Mouse (Mus musculus) MEL (cell line): ENCODE measurements at regions not wholly inside any gene's neighbourhood (a gene's known extent, or its start where the extent isn't known, plus 50 kb on each side); places are given as distances from the start of the nearest gene placed in this dataset.

Experiments used
- DNase-seq: peaks from one replicate; pipeline ENCODE4 v3.0.0; 2011; ENCODE audit warnings: low read depth, low spot score
- H3K27ac ChIP-seq: 2 replicates; pipeline ENCODE4 v1.5.1; 2012; ENCODE audit warnings: low read depth, mild to moderate bottlenecking, control low read depth, low read length, moderate library complexity; ENCODE audit not compliant: control insufficient read depth
- H3K27me3 ChIP-seq, 2 experiments: fragments of 150-350 bp in 1 of 2; sonication (generic) in 1 of 2; 2 replicates each; pipeline ENCODE4 v1.6.1; 2012; ENCODE audit warnings: low read length in 2 of 2, mild to moderate bottlenecking in 2 of 2, improper control_type of control experiment in 1 of 2, moderate library complexity in 1 of 2; ENCODE audit not compliant: insufficient read depth in 2 of 2, control insufficient read depth in 1 of 2
- H3K36me3 ChIP-seq, 2 experiments: 2 replicates each; pipeline ENCODE4 v1.6.1; 2012 to 2014; ENCODE audit warnings: low read length in 2 of 2, improper control_type of control experiment in 1 of 2, inconsistent platforms in 1 of 2, mild to moderate bottlenecking in 1 of 2; ENCODE audit not compliant: insufficient read depth in 2 of 2, control insufficient read depth in 1 of 2
- H3K4me1 ChIP-seq, 2 experiments: fragments of 150-350 bp in 1 of 2; sonication (generic) in 1 of 2; 2 replicates each; pipeline ENCODE4 v1.6.1; 2012; ENCODE audit warnings: low read length in 2 of 2, improper control_type of control experiment in 1 of 2, mild to moderate bottlenecking in 1 of 2; ENCODE audit not compliant: insufficient read depth in 2 of 2, control insufficient read depth in 1 of 2
- H3K4me3 ChIP-seq, 2 experiments: fragments of 150-350 bp in 1 of 2; sonication (generic) in 1 of 2; 2 replicates each; pipeline ENCODE4 v1.5.1; 2012; ENCODE audit warnings: low read depth in 2 of 2, low read length in 2 of 2, mild to moderate bottlenecking in 2 of 2, moderate library complexity in 2 of 2, control low read depth in 1 of 2, improper control_type of control experiment in 1 of 2; ENCODE audit not compliant: control insufficient read depth in 1 of 2, insufficient read depth in 1 of 2
- H3K79me2 ChIP-seq: 2 replicates; pipeline ENCODE4 v1.6.1; 2012; ENCODE audit warnings: mild to moderate bottlenecking, low read length, moderate library complexity; ENCODE audit not compliant: control insufficient read depth, poor library complexity, insufficient read depth
- H3K9ac ChIP-seq: 2 replicates; pipeline ENCODE4 v1.6.1; 2012; ENCODE audit warnings: low read depth, mild to moderate bottlenecking, control low read depth, low read length, moderate library complexity; ENCODE audit not compliant: control insufficient read depth, poor library complexity, severe bottlenecking
- H3K9me3 ChIP-seq: fragments of 150-350 bp; sonication (generic); replicated peaks from 2 replicates; pipeline ENCODE4 v1.6.1; 2012; ENCODE audit warnings: mild to moderate bottlenecking, low read length, improper control_type of control experiment, moderate library complexity; ENCODE audit not compliant: insufficient read depth
- CTCF ChIP-seq, 3 experiments: IDR thresholded peaks in 2 of 3; conservative IDR thresholded peaks in 1 of 3; 2 replicates each; pipeline ENCODE4 v1.5.1; 2011 to 2012; ENCODE audit warnings: low read length in 3 of 3, low read depth in 2 of 3, mild to moderate bottlenecking in 2 of 3, improper control_type of control experiment in 1 of 3, inconsistent platforms in 1 of 3, mixed read lengths in 1 of 3, moderate library complexity in 1 of 3; ENCODE audit not compliant: control insufficient read depth in 1 of 3, insufficient read depth in 1 of 3, poor library complexity in 1 of 3, severe bottlenecking in 1 of 3
- ELF1 ChIP-seq: IDR thresholded peaks from 2 replicates; pipeline ENCODE4 v1.6.1; 2014; ENCODE audit warnings: low read depth, mild to moderate bottlenecking, inconsistent platforms, low read length, improper control_type of control experiment, moderate library complexity
- ETS1 ChIP-seq: IDR thresholded peaks from 2 replicates; pipeline ENCODE4 v1.6.1; 2012; ENCODE audit warnings: low read depth, mild to moderate bottlenecking, inconsistent platforms, low read length, improper control_type of control experiment, moderate library complexity
- GABPA ChIP-seq: IDR thresholded peaks from 2 replicates; pipeline ENCODE4 v1.6.1; 2012; ENCODE audit warnings: low read depth, mild to moderate bottlenecking, inconsistent platforms, low read length, improper control_type of control experiment, moderate library complexity
- GATA1 ChIP-seq: IDR thresholded peaks from 2 replicates; pipeline ENCODE4 v1.6.1; 2011; ENCODE audit warnings: low read depth, low read length, improper control_type of control experiment
- HCFC1 ChIP-seq: IDR thresholded peaks from 2 replicates; pipeline ENCODE4 v1.6.1; 2012; ENCODE audit warnings: low read depth, mild to moderate bottlenecking, inconsistent platforms, low read length, improper control_type of control experiment, moderate library complexity
- JUND ChIP-seq: IDR thresholded peaks from 2 replicates; pipeline ENCODE4 v1.6.1; 2011; ENCODE audit warnings: low read depth, mild to moderate bottlenecking, improper control_type of control experiment, low read length
- KAT2A ChIP-seq: conservative IDR thresholded peaks from 2 replicates; pipeline ENCODE4 v1.6.1; 2012; ENCODE audit warnings: low read depth, low read length, improper control_type of control experiment, inconsistent platforms
- MAX ChIP-seq: IDR thresholded peaks from 2 replicates; pipeline ENCODE4 v1.6.1; 2011; ENCODE audit warnings: low read length, improper control_type of control experiment
- MAZ ChIP-seq: IDR thresholded peaks from 2 replicates; pipeline ENCODE4 v1.6.1; 2012; ENCODE audit warnings: low read depth, mild to moderate bottlenecking, inconsistent platforms, low read length, improper control_type of control experiment
- MEF2A ChIP-seq: IDR thresholded peaks from 2 replicates; pipeline ENCODE4 v1.6.1; 2014; ENCODE audit warnings: low read depth, mild to moderate bottlenecking, inconsistent platforms, low read length, improper control_type of control experiment; ENCODE audit not compliant: poor library complexity, insufficient replicate concordance, severe bottlenecking; ENCODE audit errors: extremely low read depth
- MXI1 ChIP-seq: IDR thresholded peaks from 2 replicates; pipeline ENCODE4 v1.6.1; 2011; ENCODE audit warnings: mild to moderate bottlenecking, low read depth, low read length, improper control_type of control experiment
- MYB ChIP-seq: IDR thresholded peaks from 2 replicates; pipeline ENCODE4 v1.6.1; 2011; ENCODE audit warnings: mild to moderate bottlenecking, low read depth, low read length, improper control_type of control experiment
- MYC ChIP-seq: IDR thresholded peaks from 2 replicates; pipeline ENCODE4 v1.6.1; 2011; ENCODE audit warnings: low read depth, mild to moderate bottlenecking, low read length, improper control_type of control experiment, moderate library complexity
- NELFE ChIP-seq: IDR thresholded peaks from 2 replicates; pipeline ENCODE4 v1.6.1; 2011; ENCODE audit warnings: low read depth, low read length, improper control_type of control experiment
- NRF1 ChIP-seq: IDR thresholded peaks from 2 replicates; pipeline ENCODE4 v1.6.1; 2014; ENCODE audit warnings: low read depth, mild to moderate bottlenecking, inconsistent platforms, low read length, improper control_type of control experiment, moderate library complexity; ENCODE audit not compliant: poor library complexity, insufficient read depth, severe bottlenecking
- POLR2AphosphoS2 ChIP-seq: IDR thresholded peaks from 2 replicates; pipeline ENCODE4 v1.6.1; 2011; ENCODE audit warnings: low read length, improper control_type of control experiment
- RAD21 ChIP-seq: IDR thresholded peaks from 2 replicates; pipeline ENCODE4 v1.6.1; 2011; ENCODE audit warnings: mild to moderate bottlenecking, low read depth, low read length, improper control_type of control experiment
- SMC3 ChIP-seq: IDR thresholded peaks from 2 replicates; pipeline ENCODE4 v1.6.1; 2011; ENCODE audit warnings: low read depth, low read length, improper control_type of control experiment
- USF2 ChIP-seq, 2 experiments: IDR thresholded peaks; 2 replicates each; pipeline ENCODE4 v1.6.1; 2011 to 2012; ENCODE audit warnings: improper control_type of control experiment in 2 of 2, low read length in 2 of 2, borderline replicate concordance in 1 of 2, inconsistent platforms in 1 of 2, low read depth in 1 of 2, mild to moderate bottlenecking in 1 of 2; ENCODE audit not compliant: insufficient read depth in 1 of 2

GRCm38 (mm10) chrX:11090432-11090831, 208.6 kb upstream of the H2al1a start:
- DNase-seq: no peak
- no peak overlapping the region for H3K4me3 ChIP-seq

GRCm38 (mm10) chrX:11097581-11098254, 201.3 kb upstream of the H2al1a start:
- H3K27me3 ChIP-seq: no peaks in the 10 kb centered on the region
- H3K36me3 ChIP-seq: no peaks in the 10 kb centered on the region
- no peak for TF ChIP-seq POLR2AphosphoS2
- no peak for TF ChIP-seq RAD21
- TF ChIP-seq KAT2A: no peak
- no peak for TF ChIP-seq ETS1
- no peak for TF ChIP-seq GABPA
- no peak for TF ChIP-seq NELFE
- TF ChIP-seq MYC: no peak
- no peak for TF ChIP-seq ELF1
- no peak for TF ChIP-seq CTCF (IDR thresholded peaks at IDR 0.05 in 2 of 3, conservative IDR thresholded peaks at IDR 0.05 in 1 of 3; ENCODE audit: control insufficient read depth in 1 of 3, insufficient read depth in 1 of 3, low read depth in 2 of 3, low read length in 3 of 3, poor library complexity in 1 of 3, severe bottlenecking in 1 of 3)
- no peak overlapping the region for H3K4me3 ChIP-seq
- H3K9ac ChIP-seq: no peak overlapping the region
- no peaks in the 10 kb centered on the region for H3K79me2 ChIP-seq
- H3K27ac ChIP-seq: no peak overlapping the region
- no peaks in the 10 kb centered on the region for H3K4me1 ChIP-seq
- DNase-seq: no peak
- no peaks in the 10 kb centered on the region for H3K9me3 ChIP-seq

More at GRCm38 (mm10) chrX:11090432-11090831, 208.6 kb upstream of the H2al1a start:
- H3K9me3 ChIP-seq: no peaks in the 10 kb centered on the region
- H3K79me2 ChIP-seq: no peaks in the 10 kb centered on the region
- no peak for TF ChIP-seq RAD21
- no peak for TF ChIP-seq HCFC1
- no peak for TF ChIP-seq POLR2AphosphoS2
- TF ChIP-seq SMC3: no peak
- no peak for TF ChIP-seq MYB
- TF ChIP-seq MEF2A: no peak
- no peak for TF ChIP-seq MAX
- TF ChIP-seq NRF1: no peak
- TF ChIP-seq MXI1: no peak
- no peak for TF ChIP-seq NELFE
- TF ChIP-seq JUND: no peak
- TF ChIP-seq GATA1: no peak
- TF ChIP-seq USF2 (IDR thresholded peaks at IDR 0.05; ENCODE audit: borderline replicate concordance in 1 of 2, insufficient read depth in 1 of 2, low read depth in 1 of 2, low read length in 2 of 2): no peak
- no peak for TF ChIP-seq MAZ
- H3K27me3 ChIP-seq: no peaks in the 10 kb centered on the region
- no peaks in the 10 kb centered on the region for H3K36me3 ChIP-seq
- no peaks in the 10 kb centered on the region for H3K4me1 ChIP-seq
- H3K9ac ChIP-seq: no peak overlapping the region
- no peak overlapping the region for H3K27ac ChIP-seq
